Mouse (Mus musculus) thymus, adult 2 months (tissue): ENCODE data around the gene Cd72. TPM values are rescaled to one million over a fixed set of nuclear protein-coding genes. Genes with fewer than 3 reads are reported as not detected.

Experiments used
- DNase-seq: peaks from one replicate; pipeline ENCODE4 v3.0.0; 2021
- H3K27ac ChIP-seq: fragments of 200-500 bp; 2 replicates; pipeline ENCODE4 v1.5.1; 2012; ENCODE audit warnings: low read length, control low read depth; ENCODE audit not compliant: control insufficient read depth, insufficient read depth
- H3K27me3 ChIP-seq: fragments of 200-500 bp; 2 replicates; pipeline ENCODE4 v1.6.1; 2012; ENCODE audit warnings: mild to moderate bottlenecking, low read length, moderate library complexity, mixed read lengths; ENCODE audit not compliant: control insufficient read depth, insufficient read depth
- H3K36me3 ChIP-seq: fragments of 200-500 bp; 2 replicates; pipeline ENCODE4 v1.6.1; 2012; ENCODE audit warnings: mild to moderate bottlenecking, low read length, moderate library complexity; ENCODE audit not compliant: control insufficient read depth, insufficient read depth
- H3K4me1 ChIP-seq: fragments of 200-500 bp; replicated peaks from 2 replicates; pipeline ENCODE4 v1.6.1; 2012; ENCODE audit warnings: low read length; ENCODE audit not compliant: control insufficient read depth, insufficient read depth
- H3K4me3 ChIP-seq: fragments of 200-500 bp; 2 replicates; pipeline ENCODE4 v1.5.1; 2012; ENCODE audit warnings: mild to moderate bottlenecking, low read length, control low read depth, moderate library complexity; ENCODE audit not compliant: control insufficient read depth, insufficient read depth
- CTCF ChIP-seq: fragments of 200-500 bp; IDR thresholded peaks from 2 replicates; pipeline ENCODE4 v1.5.1; 2012; ENCODE audit warnings: mild to moderate bottlenecking, control low read depth, low read length, moderate library complexity, borderline replicate concordance; ENCODE audit not compliant: control insufficient read depth, poor library complexity, insufficient read depth; ENCODE audit errors: extremely low read depth
- POLR2A ChIP-seq: fragments of 200-500 bp; IDR thresholded peaks from 2 replicates; pipeline ENCODE4 v1.6.1; 2012; ENCODE audit warnings: mild to moderate bottlenecking, low read length, control low read depth, moderate library complexity; ENCODE audit not compliant: control insufficient read depth, poor library complexity, insufficient read depth; ENCODE audit errors: extremely low read depth
- WGBS: fragments of 180-500 bp; shearing (Covaris S2); methylation state at CpG from one replicate; pipeline ENCODE4 v1.1.7; 2018; 5-methylcytosine and 5-hydroxymethylcytosine counted together
- polyA plus RNA-seq: library from polyadenylated mRNA; depleted of rRNA; stranded (reverse); fragments of >200 nt; gene quantifications from 2 replicates; pipeline ENCODE4 v1.2.3, GENCODE M21; 2012

Cd72 gene
- polyA plus RNA-seq, 1 experiment = 10.8 TPM

DNA sequence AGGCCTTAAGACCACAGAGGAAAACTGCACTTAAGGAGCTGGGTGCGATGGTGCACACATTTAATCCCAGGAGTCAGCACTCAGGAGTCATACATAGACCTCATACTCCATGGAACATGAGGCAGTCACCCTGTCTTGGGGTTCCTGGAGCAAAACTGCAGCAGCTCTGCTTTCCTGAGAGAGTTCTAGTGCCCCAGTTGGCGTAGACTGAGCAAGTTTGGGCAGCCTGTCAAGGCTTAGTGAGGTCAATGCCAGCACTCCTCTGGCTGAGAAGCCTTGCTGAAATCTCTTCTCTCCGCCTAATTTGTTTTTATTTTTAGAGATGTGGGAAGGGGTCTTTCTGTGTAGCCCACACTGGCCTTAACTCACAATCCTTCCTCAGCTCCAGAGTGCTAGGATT lies 5.9 kb downstream of the Cd72 start:
- TF ChIP-seq CTCF = no peak
- TF ChIP-seq POLR2A = no peak
- H3K36me3 ChIP-seq = no peaks in the 10 kb centered on the region
- H3K4me3 ChIP-seq = no peak overlapping the region
- H3K27me3 ChIP-seq = no peaks in the 10 kb centered on the region
- 95% methylated on average over 3 of the region's 3 CpGs for WGBS
- no peak for DNase-seq
- H3K4me1 ChIP-seq = peaks cover 19% of the 10 kb centered on the region
- no peak overlapping the region for H3K27ac ChIP-seq

DNA sequence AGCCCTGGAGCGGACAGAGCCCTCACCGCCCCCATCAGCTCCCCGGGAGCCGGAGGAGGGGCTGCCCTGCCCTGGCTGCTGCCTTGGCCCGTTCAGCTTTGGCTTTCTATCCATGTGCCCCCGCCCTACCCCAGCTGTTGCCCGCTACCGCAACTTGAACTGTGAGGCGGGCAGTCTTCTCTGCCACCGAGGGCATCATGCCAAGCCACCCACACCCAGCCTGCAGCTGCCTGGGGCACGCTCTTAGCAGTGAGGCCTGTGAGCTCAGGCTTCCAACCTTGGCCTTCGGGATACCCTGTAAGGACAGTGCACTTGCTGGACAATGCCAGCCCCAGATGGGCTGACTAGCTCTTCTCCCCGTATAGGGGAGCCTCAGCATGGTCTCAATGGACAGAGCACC lies 7.2 kb downstream of the Cd72 start:
- H3K36me3 ChIP-seq = no peaks in the 10 kb centered on the region
- DNase-seq = no peak
- TF ChIP-seq POLR2A = no peak
- no peak for TF ChIP-seq CTCF
- H3K4me1 ChIP-seq = peaks cover 8% of the 10 kb centered on the region
- H3K4me3 ChIP-seq = no peak overlapping the region
- WGBS = 82% methylated on average over 13 of the region's 13 CpGs
- H3K27ac ChIP-seq = no peak overlapping the region
- H3K27me3 ChIP-seq = no peaks in the 10 kb centered on the region

DNA sequence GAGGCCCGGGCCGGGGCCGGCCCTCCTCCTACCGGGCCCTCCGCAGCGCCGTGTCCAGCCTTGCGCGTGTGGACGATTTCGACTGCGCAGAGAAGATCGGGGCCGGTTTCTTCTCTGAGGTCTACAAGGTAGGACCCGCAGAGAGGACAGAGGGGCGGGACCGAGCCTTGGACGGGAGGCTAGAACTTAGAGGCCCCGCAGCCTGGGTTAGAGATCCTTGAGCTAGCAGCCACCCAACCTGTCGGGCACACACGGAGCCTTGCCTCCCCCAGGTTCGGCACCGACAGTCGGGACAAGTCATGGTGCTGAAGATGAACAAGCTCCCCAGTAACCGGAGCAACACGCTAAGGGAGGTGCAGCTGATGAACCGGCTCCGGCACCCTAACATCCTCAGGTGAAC lies 10.9 kb downstream of the Cd72 start:
- no peak overlapping the region for H3K27ac ChIP-seq

DNA sequence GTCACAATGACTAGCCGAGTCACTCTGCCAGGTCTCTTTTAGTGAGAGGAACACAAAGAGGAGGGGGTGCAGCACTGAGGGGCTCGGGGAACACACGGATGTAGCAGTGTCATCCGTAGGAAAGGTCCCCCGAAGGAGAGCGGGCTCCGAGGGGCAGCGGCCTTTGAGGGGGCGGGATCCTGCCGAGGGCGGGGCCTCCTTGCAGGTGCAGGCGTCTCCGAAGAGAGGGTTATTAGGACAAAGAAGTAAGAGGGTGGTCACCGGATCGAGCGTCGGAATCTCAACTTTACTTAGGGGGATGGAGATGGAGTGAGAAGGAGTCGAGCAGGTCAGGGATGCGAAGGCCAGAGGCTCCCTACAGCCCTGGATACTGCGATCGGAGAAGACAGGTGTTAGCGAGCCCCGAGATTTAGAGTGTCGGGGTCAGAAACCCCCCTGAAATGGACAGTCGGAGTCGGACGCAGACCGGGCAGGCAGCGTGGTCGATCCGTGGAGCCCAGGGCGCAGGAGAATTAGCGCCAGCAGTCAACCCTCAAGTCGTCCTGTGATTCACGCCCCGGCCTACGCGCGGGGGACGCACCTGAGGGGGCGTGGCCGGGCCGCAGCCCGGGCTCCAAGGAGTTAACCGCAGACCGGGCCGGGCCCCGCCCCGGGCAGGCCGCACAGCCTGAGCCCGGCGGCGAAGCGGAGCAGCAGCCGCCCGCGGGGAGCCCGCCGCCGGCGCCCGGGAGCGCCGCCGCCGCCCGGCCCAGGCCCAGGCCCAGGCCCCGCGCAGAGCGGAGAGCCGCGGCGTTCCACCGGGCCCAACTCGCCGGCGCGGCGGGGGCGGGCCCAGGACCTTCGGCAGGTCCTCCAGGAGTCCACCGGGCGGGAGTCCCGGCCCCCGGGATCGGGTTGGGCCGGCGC lies 11.7 kb downstream of the Cd72 start:
- H3K4me1 ChIP-seq = peaks cover 7% of the 10 kb centered on the region; the same call in 1 of the 2 replicates
- no peak for TF ChIP-seq CTCF
- peak; percentile 39; the same call in 1 of the 2 replicates for TF ChIP-seq POLR2A
- WGBS = 2% methylated on average over 81 of the region's 88 CpGs
- peak; percentile 69 for DNase-seq
- H3K27me3 ChIP-seq = no peaks in the 10 kb centered on the region
- H3K27ac ChIP-seq = peak overlapping the region; percentile 68
- H3K36me3 ChIP-seq = no peaks in the 10 kb centered on the region
- peak overlapping the region; percentile 57 for H3K4me3 ChIP-seq

More for the DNA sequence above, 10.9 kb downstream of the Cd72 start:
- Histone ChIP-seq H3K4me1 (peaks cover 7% of the 10 kb centered on the region; the same call in 1 of the 2 replicates), H3K36me3 (no peaks in the 10 kb centered on the region), H3K27me3 (no peaks in the 10 kb centered on the region), H3K4me3 (peak overlapping the region; percentile 57)
- peak; percentile 40 for DNase-seq
- TF ChIP-seq CTCF (no peak), POLR2A (no peak)
- 4% methylated on average over 28 of the region's 28 CpGs for WGBS

DNA sequence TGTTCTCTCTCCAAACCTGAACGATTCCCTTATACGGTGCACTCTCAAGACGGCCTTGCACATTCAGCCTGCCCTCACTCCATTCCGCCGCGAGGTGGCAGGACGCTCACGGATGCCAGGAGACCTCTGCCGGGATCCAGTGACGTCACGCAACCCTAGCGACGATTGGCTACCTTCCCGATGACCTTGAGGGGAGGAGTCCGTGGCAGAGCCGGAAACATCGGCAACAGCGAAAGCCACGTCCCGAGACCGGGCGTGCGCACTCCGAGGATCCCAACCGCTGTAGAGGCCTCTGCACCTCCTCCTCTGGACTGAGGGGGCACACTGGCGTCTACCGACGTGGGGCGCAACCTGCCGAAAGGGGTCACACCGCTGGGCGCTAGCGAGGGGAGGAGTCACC lies 12.4 kb downstream of the Cd72 start:
- under 1% methylated on average over 33 of the region's 33 CpGs for WGBS
- no peaks in the 10 kb centered on the region for H3K36me3 ChIP-seq
- TF ChIP-seq POLR2A (peak; percentile 91; the same call in 1 of the 2 replicates), CTCF (peak; percentile 93)
- H3K27me3 ChIP-seq = no peaks in the 10 kb centered on the region
- peaks cover 7% of the 10 kb centered on the region; the same call in 1 of the 2 replicates for H3K4me1 ChIP-seq
- peak overlapping the region; percentile 57 for H3K4me3 ChIP-seq
- peak; percentile 99 for DNase-seq
- peak overlapping the region; percentile 68 for H3K27ac ChIP-seq

DNA sequence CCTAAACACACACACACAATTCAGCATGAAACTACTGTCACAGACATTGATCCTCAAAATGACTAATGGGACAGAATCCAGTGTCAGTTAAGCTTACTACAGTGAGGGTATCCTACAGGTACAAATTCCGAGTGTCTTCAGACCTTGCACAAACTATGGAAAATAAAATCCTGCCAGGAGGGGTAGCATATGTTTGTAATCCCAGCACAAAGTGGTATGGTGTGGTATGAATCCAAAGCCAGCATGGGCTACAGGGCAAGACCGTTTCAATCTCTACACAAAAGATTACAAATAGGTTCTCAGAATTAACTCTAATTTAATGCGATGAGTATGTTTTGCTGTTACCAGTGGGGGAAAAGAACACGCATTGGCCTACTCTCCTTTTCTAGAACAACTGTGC lies 12.8 kb downstream of the Cd72 start, which contains the start of gene Tesk1:
TSS of gene Tesk1 (plus strand) at position 301 of the 400 bp plus-strand sequence.
- TF ChIP-seq POLR2A (no peak), CTCF (no peak)
- Histone ChIP-seq H3K27me3 (no peaks in the 10 kb centered on the region), H3K4me3 (peak within 1 kb of the TSS; percentile 57), H3K4me1 (peaks cover 7% of the 10 kb centered on the region; the same call in 1 of the 2 replicates), H3K36me3 (no peaks in the 10 kb centered on the region), H3K27ac (peak within 1 kb of the TSS; percentile 68)
- 41% methylated on average over 4 of the region's 4 CpGs for WGBS
- DNase-seq = no peak
